Mouse (Mus musculus): ENCODE measurements around the gene Pawr.

DNA sequence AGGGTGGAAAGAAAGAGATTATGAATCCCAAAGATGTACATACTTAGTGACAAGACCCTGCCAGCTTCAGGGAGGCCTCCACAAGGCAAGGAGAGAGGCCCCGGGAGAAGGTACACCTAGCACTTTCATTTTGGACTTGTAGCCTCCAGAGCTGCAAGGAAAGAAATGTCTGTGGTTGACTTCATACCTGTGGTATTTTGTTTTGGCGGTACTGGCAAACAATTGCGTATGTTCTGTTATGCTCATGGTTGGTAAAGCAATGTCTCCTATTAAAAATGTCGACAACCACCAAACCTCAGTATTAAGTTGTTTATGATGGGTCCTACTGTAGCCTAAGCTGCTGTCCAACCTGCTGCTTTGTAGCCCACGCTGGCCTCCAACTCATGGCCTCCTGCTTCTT is 40.9 kb downstream of the Pawr start:
- no peak for TF ChIP-seq POLR2A (IDR thresholded peaks at IDR 0.05; ENCODE audit: control insufficient read depth, extremely low read depth, insufficient read depth, low read length, poor library complexity)
- TF ChIP-seq CTCF (IDR thresholded peaks at IDR 0.05; ENCODE audit: borderline replicate concordance, control insufficient read depth, extremely low read depth, insufficient read depth, low read length, poor library complexity), result no peak

All from thymus, adult 2 months (tissue).